21 mouse cellular contexts compared by ENCODE assay signal in genomic region chr2:174211681-174212080, GRCm38 (mm10).
"Had no signal": no experiment of that assay in that cellular context is flagged by ENCODE, and none has a peak within 500 bp of the region (broad histone marks: within the 10 kb centered on the region; RNA-seq: fewer than 3 reads in every experiment).

No protein-coding gene starts in this region.

- H3K4me3 ChIP-seq: kidney, embryonic 15.5 days; limb, embryonic 10.5 days; limb, embryonic 13.5 days; liver, embryonic 12.5 days; liver, embryonic 15.5 days; midbrain, embryonic 13.5 days; myocyte; neural tube, embryonic 13.5 days; stomach, embryonic 15.5 days had no signal

- DNase-seq: kidney, adult 8-10 months; kidney, postnatal 10 days; kidney, postnatal 36 days; liver; lung, embryonic 14.5 days; retina, postnatal 1 day; right cerebral cortex, postnatal 25 days; spleen, adult 18-20 months; thymus, postnatal 36 days had no signal

- H3K4me1 ChIP-seq: kidney, embryonic 15.5 days; limb, embryonic 10.5 days; limb, embryonic 13.5 days; liver, embryonic 12.5 days; liver, embryonic 15.5 days; midbrain, embryonic 13.5 days; neural tube, embryonic 13.5 days; stomach, embryonic 15.5 days had no signal

- H3K27ac ChIP-seq: kidney, embryonic 15.5 days; limb, embryonic 10.5 days; limb, embryonic 13.5 days; liver, embryonic 12.5 days; liver, embryonic 15.5 days; macrophage; midbrain, embryonic 13.5 days; neural tube, embryonic 13.5 days; stomach, embryonic 15.5 days had no signal

- ATAC-seq: intestine, postnatal 0 days; liver, embryonic 12.5 days; midbrain, embryonic 13.5 days; midbrain, embryonic 16.5 days had no signal

- H3K27me3 ChIP-seq: kidney, embryonic 15.5 days; limb, embryonic 13.5 days; liver, embryonic 12.5 days; liver, embryonic 15.5 days; midbrain, embryonic 13.5 days; neural tube, embryonic 13.5 days; stomach, embryonic 15.5 days had no signal

- H3K4me2 ChIP-seq: kidney, embryonic 15.5 days; limb, embryonic 13.5 days; liver, embryonic 12.5 days; liver, embryonic 15.5 days; lung, embryonic 14.5 days; midbrain, embryonic 13.5 days; neural tube, embryonic 13.5 days; stomach, embryonic 15.5 days had no signal

- H3K36me3 ChIP-seq: kidney, embryonic 15.5 days; limb, embryonic 10.5 days; limb, embryonic 13.5 days; liver, embryonic 12.5 days; liver, embryonic 15.5 days; midbrain, embryonic 13.5 days; neural tube, embryonic 13.5 days; stomach, embryonic 15.5 days had no signal

- H3K9ac ChIP-seq: kidney, embryonic 15.5 days; limb, embryonic 13.5 days; liver, embryonic 12.5 days; liver, embryonic 15.5 days; lung, embryonic 14.5 days; midbrain, embryonic 13.5 days; neural tube, embryonic 13.5 days; stomach, embryonic 15.5 days had no signal

- H3K9me3 ChIP-seq: kidney, embryonic 15.5 days; limb, embryonic 10.5 days; limb, embryonic 13.5 days; liver, embryonic 12.5 days; liver, embryonic 15.5 days; midbrain, embryonic 13.5 days; neural tube, embryonic 13.5 days; stomach, embryonic 15.5 days had no signal
